In the genomic region with DNA sequence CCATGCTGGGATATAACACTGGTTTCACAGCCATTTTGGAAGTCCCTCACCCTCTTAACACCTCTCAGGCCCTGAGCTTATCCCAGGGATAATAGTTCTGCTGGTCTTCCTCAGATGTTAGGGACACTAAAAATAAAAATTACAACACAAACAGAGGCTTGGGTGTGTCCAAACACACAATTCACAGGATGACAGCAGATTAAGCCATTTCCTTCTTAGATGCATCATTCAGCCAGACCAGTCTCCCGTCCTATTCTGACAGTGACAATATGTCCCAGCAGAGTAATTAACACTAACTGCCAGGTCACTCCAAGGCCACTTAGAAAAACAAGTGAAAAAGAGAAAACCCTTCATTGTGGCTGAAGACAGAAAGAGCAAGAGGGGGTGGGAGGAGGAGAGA, we compare ENCODE assay signal across 26 mouse cellular contexts. TPM values are rescaled to one million over a fixed set of nuclear protein-coding genes. Genes with fewer than 3 reads are reported as not detected.
DNase-seq lines count a peak whose midpoint lies in the region; ATAC-seq lines count a peak whose summit lies in the region.
"Had no signal": no experiment of that assay in that cellular context is flagged by ENCODE, and none has a peak within 500 bp of the region (broad histone marks: within the 10 kb centered on the region; RNA-seq: fewer than 3 reads in every experiment).

No protein-coding gene starts in this region.

- H3K27me3 ChIP-seq in kidney, embryonic 16.5 days (ENCODE audit: insufficient read depth, low read length): peaks cover 6% of the 10 kb centered on the region; the same call in 1 of the 2 replicates
- peaks cover 35% of the 10 kb centered on the region for H3K27me3 ChIP-seq in neural tube, embryonic 13.5 days

- intact Hi-C loops in gastrocnemius, postnatal 14 days (cut with DNase I; ENCODE audit: low total_unique reads): no loop called here

- no peak overlapping the region for H3K4me2 ChIP-seq in kidney, embryonic 16.5 days (replicated peaks; ENCODE audit: low read depth, low read length)
- peak overlapping the region; percentile 27; the same call in 1 of the 2 replicates for H3K4me2 ChIP-seq in neural tube, embryonic 13.5 days
- H3K4me2 ChIP-seq: embryonic facial prominence, embryonic 13.5 days; forebrain, embryonic 12.5 days; heart, embryonic 13.5 days; hindbrain, embryonic 14.5 days had no signal

- no peaks in the 10 kb centered on the region for H3K9me3 ChIP-seq in kidney, embryonic 16.5 days (ENCODE audit: low read length)
- H3K9me3 ChIP-seq in neural tube, embryonic 13.5 days: no peaks in the 10 kb centered on the region
- H3K9me3 ChIP-seq: embryonic facial prominence, embryonic 13.5 days; forebrain, embryonic 12.5 days; G1E; heart, embryonic 13.5 days had no signal

- WGBS in kidney, embryonic 16.5 days: 10% methylated on average over 1 of the region's 1 CpGs
- WGBS in neural tube, embryonic 13.5 days: 3% methylated on average over 1 of the region's 1 CpGs

- no peak overlapping the region for H3K4me3 ChIP-seq in kidney, embryonic 16.5 days (ENCODE audit: low read length)
- H3K4me3 ChIP-seq in neural tube, embryonic 13.5 days: no peak overlapping the region
- H3K4me3 ChIP-seq: embryonic facial prominence, embryonic 13.5 days; forebrain, embryonic 12.5 days; heart, embryonic 13.5 days had no signal

- H3K4me1 ChIP-seq in kidney, embryonic 16.5 days (ENCODE audit: insufficient read depth, low read length): peaks cover 33% of the 10 kb centered on the region
- H3K4me1 ChIP-seq in neural tube, embryonic 13.5 days (replicated peaks): peaks cover 24% of the 10 kb centered on the region
- H3K4me1 ChIP-seq: embryonic facial prominence, embryonic 13.5 days; forebrain, embryonic 12.5 days; heart, embryonic 13.5 days had no signal

- ATAC-seq in kidney, embryonic 16.5 days (ENCODE audit: low FRiP score, low TSS enrichment): no peak
- ATAC-seq in neural tube, embryonic 13.5 days (ENCODE audit: low read depth): no peak
- ATAC-seq: CD4-positive, CD25-positive, alpha-beta regulatory T cell, adult 4 months; forebrain, embryonic 16.5 days had no signal

- DNase-seq in heart, adult 11 months: peak; percentile 86
- DNase-seq in heart, postnatal 4 days: no peak
- no peak for DNase-seq in kidney, adult 8-10 months
- peak; percentile 32 for DNase-seq in lung, postnatal 25 days (ENCODE audit: low spot score)
- DNase-seq in lung, postnatal 4 days: no peak
- DNase-seq in gastrocnemius, postnatal 14 days: no peak
- DNase-seq: adrenal gland, adult 8-10 months; adrenal gland, postnatal 36 days; B cell, adult 2 months; cerebellum, adult 11 months; cerebellum, adult 8-10 months; cerebellum, postnatal 25 days; gastrocnemius, postnatal 10 days had no signal

- H3K36me3 ChIP-seq in kidney, embryonic 16.5 days (ENCODE audit: insufficient read depth, low read length): no peaks in the 10 kb centered on the region
- H3K36me3 ChIP-seq in neural tube, embryonic 13.5 days: no peaks in the 10 kb centered on the region
- H3K36me3 ChIP-seq: embryonic facial prominence, embryonic 13.5 days; forebrain, embryonic 12.5 days; G1E; heart, embryonic 13.5 days had no signal

- H3K9ac ChIP-seq in kidney, embryonic 16.5 days (replicated peaks; ENCODE audit: low read length): 0 out of 2 replicates have a peak overlapping the region, but pooled peaks have one; percentile 29
- H3K9ac ChIP-seq in neural tube, embryonic 13.5 days: no peak overlapping the region
- H3K9ac ChIP-seq: embryonic facial prominence, embryonic 13.5 days; forebrain, embryonic 12.5 days; heart, embryonic 13.5 days; hindbrain, embryonic 14.5 days had no signal

- no peak overlapping the region for H3K27ac ChIP-seq in kidney, embryonic 16.5 days (ENCODE audit: low read length)
- H3K27ac ChIP-seq in neural tube, embryonic 13.5 days (replicated peaks): no peak overlapping the region
- H3K27ac ChIP-seq: embryonic facial prominence, embryonic 13.5 days; forebrain, embryonic 12.5 days; heart, embryonic 13.5 days; hindbrain, embryonic 14.5 days had no signal

RNA-seq across cellular contexts. Expression of a gene that starts 8.2 kb away (rescaled TPM):
- not detected for total RNA-seq in heart, postnatal 4 days (2021)
- 134 and 160 TPM in 2 replicates for polyA plus RNA-seq in kidney, embryonic 16.5 days (2015; fragmentation: Nextera tagmentation; extraction: Ambion mirVana)
- polyA plus RNA-seq in neural tube, embryonic 13.5 days (2015; fragmentation: Nextera tagmentation; extraction: Ambion mirVana): 53.2 and 58.0 TPM in 2 replicates
- total RNA-seq in gastrocnemius, postnatal 14 days (2021): not detected
- total RNA-seq: adrenal gland, adult 8-10 months; adrenal gland, postnatal 36 days; gastrocnemius, postnatal 10 days; hematopoietic stem cell, adult 5-6 weeks had no signal
- polyA plus RNA-seq: CD4-positive, CD25-positive, alpha-beta regulatory T cell, adult 4 months; cortical plate, adult 2 months; frontal cortex, adult 2 months; G1E; heart, postnatal 0 days had no signal

Comparison
In these comparisons a context has a peak if more than half of its experiments do, and no peak if none do; other contexts are left out.
1. DNase-seq: peak in heart, adult 11 months (single experiment) and lung, postnatal 25 days (single experiment); none in heart, postnatal 4 days (single experiment), kidney, adult 8-10 months (0 of 2), lung, postnatal 4 days (0 of 2) and gastrocnemius, postnatal 14 days (single experiment).